Mouse (Mus musculus) MEL (cell line): Measurements from ENCODE around the gene Mpnd.

Experiments
- E2F4 ChIP-seq: IDR thresholded peaks from 2 replicates; pipeline ENCODE4 v1.6.1; 2011; ENCODE audit warnings: low read depth, low read length, improper control_type of control experiment, borderline replicate concordance
- MAX ChIP-seq: IDR thresholded peaks from 2 replicates; pipeline ENCODE4 v1.6.1; 2011; ENCODE audit warnings: low read length, improper control_type of control experiment
- MYB ChIP-seq: IDR thresholded peaks from 2 replicates; pipeline ENCODE4 v1.6.1; 2011; ENCODE audit warnings: mild to moderate bottlenecking, low read depth, low read length, improper control_type of control experiment
- POLR2A ChIP-seq, 2 experiments: IDR thresholded peaks; 2 replicates each; pipeline ENCODE4 v1.6.1; 2011 to 2012; ENCODE audit warnings: low read length in 2 of 2, mild to moderate bottlenecking in 2 of 2, control low read depth in 1 of 2, improper control_type of control experiment in 1 of 2, low read depth in 1 of 2, moderate library complexity in 1 of 2; ENCODE audit not compliant: control insufficient read depth in 1 of 2, insufficient read depth in 1 of 2, poor library complexity in 1 of 2
- RAD21 ChIP-seq: IDR thresholded peaks from 2 replicates; pipeline ENCODE4 v1.6.1; 2011; ENCODE audit warnings: mild to moderate bottlenecking, low read depth, low read length, improper control_type of control experiment

GRCm38 (mm10) chr17:56032127-56032733 is 26.7 kb downstream of the Mpnd start:
- TF ChIP-seq E2F4 (no peak), MAX (no peak), RAD21 (no peak), POLR2A (IDR thresholded peaks at IDR 0.05; ENCODE audit: control insufficient read depth in 1 of 2, insufficient read depth in 1 of 2, low read depth in 1 of 2, low read length in 2 of 2, poor library complexity in 1 of 2) (no peak), MYB (no peak)
